Mouse (Mus musculus) E14TG2a.4 (cell line): ENCODE measurements around the gene Vmn1r94.
"Not testable (repeated sequence)": the region's sequence is repeated elsewhere in the genome, so short reads cannot be mapped to it uniquely, and the experiment has no call there.

Experiments
- CTCF ChIP-seq: conservative IDR thresholded peaks from 2 replicates; pipeline ENCODE4 v1.5.1; 2014; ENCODE audit warnings: low read length
- NANOG ChIP-seq: IDR thresholded peaks from 2 replicates; pipeline ENCODE4 v1.6.1; 2014; ENCODE audit warnings: borderline replicate concordance, low read length, mixed read lengths

DNA sequence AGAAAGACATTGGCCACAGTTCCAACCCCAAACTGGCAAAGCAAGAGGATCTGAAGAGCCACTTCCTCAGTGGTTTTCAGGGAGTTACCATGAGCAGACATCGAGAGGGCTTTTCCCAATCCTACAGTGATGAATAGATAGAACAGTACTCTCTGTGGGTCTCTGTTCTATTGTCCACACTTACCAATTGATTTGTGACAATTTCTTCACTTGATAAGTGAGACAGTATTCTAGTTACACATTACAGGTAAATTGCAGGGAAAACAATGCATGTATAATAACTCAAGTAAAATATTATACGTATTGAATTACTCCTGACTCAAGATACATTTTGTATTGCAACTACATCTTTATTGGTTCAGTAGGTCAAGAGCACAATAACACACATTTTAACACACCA, 37.3 kb upstream of the Vmn1r94 start, which contains the start of gene Gm6164:
- TF ChIP-seq CTCF, NANOG: not testable (repeated sequence)
